ENCODE assay signal across 15 mouse cellular contexts in genomic region chr9:43981376-43981775, GRCm38 (mm10).
DNase-seq lines count a peak whose midpoint lies in the region; ATAC-seq and TF ChIP-seq lines count a peak whose summit lies in the region.
"Had no signal": no experiment of that assay in that cellular context is flagged by ENCODE, and none has a peak within 500 bp of the region (broad histone marks: within the 10 kb centered on the region; RNA-seq: fewer than 3 reads in every experiment).

No protein-coding gene starts in this region.

- no peaks in the 10 kb centered on the region for H3K36me3 ChIP-seq in hindbrain, embryonic 10.5 days
- H3K36me3 ChIP-seq in hindbrain, embryonic 16.5 days (ENCODE audit: control insufficient read depth, insufficient read depth, low read length) = no peaks in the 10 kb centered on the region
- H3K36me3 ChIP-seq in liver, adult 2 months (ENCODE audit: control insufficient read depth, insufficient read depth, low read length) = no peaks in the 10 kb centered on the region
- no peaks in the 10 kb centered on the region for H3K36me3 ChIP-seq in liver, postnatal 0 days (replicated peaks; ENCODE audit: insufficient read depth, low read length)
- no peaks in the 10 kb centered on the region for H3K36me3 ChIP-seq in stomach, embryonic 16.5 days (ENCODE audit: control insufficient read depth, insufficient read depth, low read length)
- H3K36me3 ChIP-seq: liver, embryonic 15.5 days had no signal

- H3K9ac ChIP-seq in hindbrain, embryonic 16.5 days (ENCODE audit: low read depth, low read length) = no peak overlapping the region
- H3K9ac ChIP-seq in liver, adult 2 months (ENCODE audit: low read depth, low read length) = no peak overlapping the region
- no peak overlapping the region for H3K9ac ChIP-seq in liver, postnatal 0 days (replicated peaks)
- 0 out of 2 replicates have a peak overlapping the region, but pooled peaks have one; percentile 7 for H3K9ac ChIP-seq in stomach, embryonic 16.5 days (ENCODE audit: low read length)
- H3K9ac ChIP-seq: forebrain, postnatal 0 days; liver, embryonic 15.5 days had no signal

- no peak for DNase-seq in hindbrain, embryonic 10.5 days (ENCODE audit: low spot score)
- peak; percentile 67 for DNase-seq in liver, adult 2 months (ENCODE audit: extremely low read depth, low read depth, low spot score)
- DNase-seq in liver, postnatal 0 days = no peak
- peak; percentile 45 to 52 for DNase-seq in kidney, postnatal 36 days
- no peak for DNase-seq in cerebellum, adult 2 months
- DNase-seq in thymus, postnatal 14 days = no peak
- DNase-seq: adrenal gland, adult 2 months; cerebellum, postnatal 14 days; embryo, embryonic 11 days; forebrain, postnatal 0 days; lung, postnatal 14 days had no signal

- no peak for ATAC-seq in hindbrain, embryonic 16.5 days
- ATAC-seq in liver, postnatal 0 days = no peak
- peak; percentile 65; the same call in 1 of the 2 replicates for ATAC-seq in stomach, embryonic 16.5 days (ENCODE audit: insufficient read depth, low FRiP score)
- ATAC-seq: forebrain, postnatal 0 days had no signal

- H3K27ac ChIP-seq in hindbrain, embryonic 10.5 days = 0 out of 2 replicates have a peak overlapping the region, but pooled peaks have one; percentile 23
- H3K27ac ChIP-seq in hindbrain, embryonic 16.5 days (ENCODE audit: low read depth, low read length) = no peak overlapping the region
- no peak overlapping the region for H3K27ac ChIP-seq in liver, adult 2 months (replicated peaks; ENCODE audit: insufficient read depth, low read depth, low read length)
- H3K27ac ChIP-seq in liver, postnatal 0 days (ENCODE audit: low read depth) = no peak overlapping the region
- no peak overlapping the region; the same call in 1 of the 2 replicates for H3K27ac ChIP-seq in stomach, embryonic 16.5 days (ENCODE audit: low read length)
- H3K27ac ChIP-seq in cerebellum, adult 2 months (ENCODE audit: insufficient read depth, low read length) = no peak overlapping the region
- H3K27ac ChIP-seq: liver, embryonic 15.5 days had no signal

- no peak overlapping the region for H3K4me3 ChIP-seq in hindbrain, embryonic 10.5 days
- H3K4me3 ChIP-seq in hindbrain, embryonic 16.5 days (ENCODE audit: low read length) = no peak overlapping the region
- H3K4me3 ChIP-seq in liver, adult 2 months (ENCODE audit: insufficient read depth, low read depth, low read length) = no peak overlapping the region
- no peak overlapping the region for H3K4me3 ChIP-seq in liver, postnatal 0 days (ENCODE audit: low read depth, low read length)
- no peak overlapping the region for H3K4me3 ChIP-seq in stomach, embryonic 16.5 days (replicated peaks; ENCODE audit: low read length)
- no peak overlapping the region for H3K4me3 ChIP-seq in cerebellum, adult 2 months (replicated peaks; ENCODE audit: insufficient read depth, low read depth, low read length)
- H3K4me3 ChIP-seq: liver, embryonic 15.5 days; megakaryocyte, embryonic 14.5 days had no signal

- TF ChIP-seq EP300 in liver, postnatal 0 days (IDR thresholded peaks at IDR 0.05; ENCODE audit: low read depth) = no peak

- 37% methylated on average over 8 of the region's 8 CpGs for WGBS in hindbrain, embryonic 10.5 days
- 43% methylated on average over 8 of the region's 8 CpGs for WGBS in hindbrain, embryonic 16.5 days
- 22% methylated on average over 8 of the region's 8 CpGs for WGBS in liver, adult 2 months
- 39% methylated on average over 8 of the region's 8 CpGs for WGBS in liver, postnatal 0 days (ENCODE audit: insufficient replicate concordance)
- 32% methylated on average over 8 of the region's 8 CpGs for WGBS in stomach, embryonic 16.5 days
- WGBS in cerebellum, adult 2 months = 62% methylated on average over 8 of the region's 8 CpGs

- 0 out of 2 replicates have a peak, but pooled peaks cover 5% of the 10 kb centered on the region for H3K27me3 ChIP-seq in hindbrain, embryonic 10.5 days (ENCODE audit: insufficient read depth, poor library complexity, severe bottlenecking)
- no peaks in the 10 kb centered on the region for H3K27me3 ChIP-seq in hindbrain, embryonic 16.5 days (replicated peaks; ENCODE audit: control insufficient read depth, insufficient read depth, low read length)
- H3K27me3 ChIP-seq in liver, adult 2 months (ENCODE audit: control insufficient read depth, insufficient read depth, low read length) = no peaks in the 10 kb centered on the region
- H3K27me3 ChIP-seq in liver, postnatal 0 days (ENCODE audit: insufficient read depth, low read length) = no peaks in the 10 kb centered on the region
- H3K27me3 ChIP-seq in stomach, embryonic 16.5 days (ENCODE audit: control insufficient read depth, insufficient read depth, low read length) = no peaks in the 10 kb centered on the region
- H3K27me3 ChIP-seq in cerebellum, adult 2 months (ENCODE audit: control insufficient read depth, insufficient read depth, low read length) = no peaks in the 10 kb centered on the region

- no peak for TF ChIP-seq CTCF in liver, adult 2 months (IDR thresholded peaks at IDR 0.05; ENCODE audit: low read depth, low read length)
- no peak for TF ChIP-seq CTCF in liver, postnatal 0 days (IDR thresholded peaks at IDR 0.05; ENCODE audit: low read depth)
- TF ChIP-seq CTCF in cerebellum, adult 2 months (IDR thresholded peaks at IDR 0.05; ENCODE audit: borderline replicate concordance, insufficient read depth, low read depth, low read length) = no peak

- H3K4me2 ChIP-seq in hindbrain, embryonic 16.5 days (ENCODE audit: low read length) = no peak overlapping the region
- no peak overlapping the region for H3K4me2 ChIP-seq in liver, postnatal 0 days (ENCODE audit: low read depth, low read length)
- H3K4me2 ChIP-seq in stomach, embryonic 16.5 days (ENCODE audit: low read depth, low read length) = no peak overlapping the region
- H3K4me2 ChIP-seq: liver, embryonic 15.5 days had no signal

- no peaks in the 10 kb centered on the region for H3K9me3 ChIP-seq in hindbrain, embryonic 10.5 days
- no peaks in the 10 kb centered on the region for H3K9me3 ChIP-seq in hindbrain, embryonic 16.5 days (ENCODE audit: control insufficient read depth, low read length)
- no peaks in the 10 kb centered on the region for H3K9me3 ChIP-seq in liver, postnatal 0 days (ENCODE audit: low read length)
- H3K9me3 ChIP-seq in stomach, embryonic 16.5 days (replicated peaks; ENCODE audit: control insufficient read depth, low read length) = no peaks in the 10 kb centered on the region
- H3K9me3 ChIP-seq: liver, embryonic 15.5 days; megakaryocyte, embryonic 14.5 days had no signal

- TF ChIP-seq POLR2A in liver, adult 2 months (IDR thresholded peaks at IDR 0.05; ENCODE audit: extremely low read depth, insufficient read depth, low read length) = no peak
- no peak for TF ChIP-seq POLR2A in cerebellum, adult 2 months (IDR thresholded peaks at IDR 0.05; ENCODE audit: borderline replicate concordance, insufficient read depth, low read length)

- no peaks in the 10 kb centered on the region for H3K79me2 ChIP-seq in liver, adult 2 months (ENCODE audit: control insufficient read depth, insufficient read depth, low read length)

- H3K4me1 ChIP-seq in hindbrain, embryonic 10.5 days (replicated peaks) = peaks cover 11% of the 10 kb centered on the region; the same call in 1 of the 2 replicates
- no peaks in the 10 kb centered on the region for H3K4me1 ChIP-seq in hindbrain, embryonic 16.5 days (ENCODE audit: control insufficient read depth, insufficient read depth, low read depth, low read length)
- H3K4me1 ChIP-seq in liver, adult 2 months (ENCODE audit: control insufficient read depth, insufficient read depth, low read length) = no peaks in the 10 kb centered on the region
- H3K4me1 ChIP-seq in liver, postnatal 0 days (ENCODE audit: insufficient read depth) = no peaks in the 10 kb centered on the region
- H3K4me1 ChIP-seq in stomach, embryonic 16.5 days (ENCODE audit: control insufficient read depth, insufficient read depth, low read length) = no peaks in the 10 kb centered on the region
- H3K4me1 ChIP-seq in cerebellum, adult 2 months (ENCODE audit: control insufficient read depth, insufficient read depth, low read length) = 0 out of 2 replicates have a peak, but pooled peaks cover 2% of the 10 kb centered on the region
- H3K4me1 ChIP-seq: liver, embryonic 15.5 days had no signal

Comparison
In these comparisons a context has a peak if more than half of its experiments do, and no peak if none do; other contexts are left out.
1. DNase-seq: peak in liver, adult 2 months (single experiment) and kidney, postnatal 36 days (2 of 2); none in hindbrain, embryonic 10.5 days (single experiment), liver, postnatal 0 days (single experiment), cerebellum, adult 2 months (0 of 2) and thymus, postnatal 14 days (single experiment).